In the genomic region with DNA sequence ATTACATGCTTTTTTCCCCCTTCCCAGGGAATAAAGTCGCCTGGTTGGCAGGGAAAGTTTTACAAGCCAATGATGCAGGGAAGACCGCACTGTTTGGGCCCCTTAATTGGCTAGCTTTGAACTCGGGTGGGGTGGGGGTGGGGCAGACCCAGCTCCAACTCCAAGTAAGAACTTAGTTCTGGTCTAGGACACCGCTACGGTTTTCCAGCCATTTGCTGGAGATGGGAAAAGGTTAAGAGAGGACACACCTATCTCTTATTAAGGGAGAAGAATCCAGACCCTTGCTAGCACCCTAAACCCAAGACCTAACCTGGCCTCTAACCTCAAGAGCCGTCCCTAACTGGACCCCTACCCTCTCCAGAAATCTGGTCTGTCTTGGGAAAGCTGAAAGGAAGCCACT, we compare ENCODE assay signal across 8 mouse cellular contexts. TPM values are rescaled to one million over a fixed set of nuclear protein-coding genes. Genes with fewer than 3 reads are reported as not detected.
DNase-seq lines count a peak whose midpoint lies in the region; ATAC-seq and TF ChIP-seq lines count a peak whose summit lies in the region.
"Had no signal": no experiment of that assay in that cellular context is flagged by ENCODE, and none has a peak within 500 bp of the region (broad histone marks: within the 10 kb centered on the region; RNA-seq: fewer than 3 reads in every experiment).

No protein-coding gene starts in this region.

- DNase-seq in lung, embryonic 14.5 days: no peak
- no peak for DNase-seq in lung, postnatal 0 days (ENCODE audit: low spot score)
- no peak for DNase-seq in cerebellum, adult 11 months
- no peak for DNase-seq in embryo, embryonic 9.5 days (ENCODE audit: extremely low spot score)
- DNase-seq: cerebellum, adult 8-10 months had no signal

- no peak overlapping the region for H3K27ac ChIP-seq in lung, embryonic 14.5 days (ENCODE audit: low read depth)
- H3K27ac ChIP-seq in lung, postnatal 0 days (ENCODE audit: low read length): no peak overlapping the region
- peak overlapping the region; percentile 85 for H3K27ac ChIP-seq in forebrain, embryonic 13.5 days
- no peak overlapping the region for H3K27ac ChIP-seq in intestine, postnatal 0 days (ENCODE audit: low read depth, low read length)
- H3K27ac ChIP-seq in stomach, embryonic 16.5 days (ENCODE audit: low read length): no peak overlapping the region

- peaks cover 16% of the 10 kb centered on the region for H3K27me3 ChIP-seq in lung, embryonic 14.5 days (ENCODE audit: insufficient read depth, low read length)
- peaks cover 17% of the 10 kb centered on the region for H3K27me3 ChIP-seq in lung, postnatal 0 days (replicated peaks; ENCODE audit: insufficient read depth, low read length)
- no peaks in the 10 kb centered on the region for H3K27me3 ChIP-seq in forebrain, embryonic 13.5 days
- no peaks in the 10 kb centered on the region for H3K27me3 ChIP-seq in intestine, postnatal 0 days (replicated peaks; ENCODE audit: control insufficient read depth, insufficient read depth, low read length)
- no peaks in the 10 kb centered on the region for H3K27me3 ChIP-seq in stomach, embryonic 16.5 days (ENCODE audit: control insufficient read depth, insufficient read depth, low read length)

- H3K9me3 ChIP-seq in lung, embryonic 14.5 days (ENCODE audit: low read depth, low read length): no peaks in the 10 kb centered on the region
- H3K9me3 ChIP-seq in lung, postnatal 0 days (ENCODE audit: low read length): no peaks in the 10 kb centered on the region
- no peaks in the 10 kb centered on the region for H3K9me3 ChIP-seq in forebrain, embryonic 13.5 days (replicated peaks)
- H3K9me3 ChIP-seq in intestine, postnatal 0 days (ENCODE audit: control insufficient read depth): no peaks in the 10 kb centered on the region
- H3K9me3 ChIP-seq in stomach, embryonic 16.5 days (replicated peaks; ENCODE audit: control insufficient read depth, low read length): no peaks in the 10 kb centered on the region

- no peaks in the 10 kb centered on the region for H3K36me3 ChIP-seq in lung, embryonic 14.5 days (ENCODE audit: insufficient read depth)
- H3K36me3 ChIP-seq in lung, postnatal 0 days (ENCODE audit: insufficient read depth, low read length): no peaks in the 10 kb centered on the region
- peaks cover 11% of the 10 kb centered on the region; the same call in 1 of the 2 replicates for H3K36me3 ChIP-seq in forebrain, embryonic 13.5 days (ENCODE audit: poor library complexity, severe bottlenecking)
- no peaks in the 10 kb centered on the region for H3K36me3 ChIP-seq in intestine, postnatal 0 days (ENCODE audit: control insufficient read depth, insufficient read depth)
- no peaks in the 10 kb centered on the region for H3K36me3 ChIP-seq in stomach, embryonic 16.5 days (ENCODE audit: control insufficient read depth, insufficient read depth, low read length)

- 53% methylated on average over 6 of the region's 6 CpGs for WGBS in lung, embryonic 14.5 days
- 67% methylated on average over 6 of the region's 6 CpGs for WGBS in lung, postnatal 0 days
- WGBS in forebrain, embryonic 13.5 days: 15% methylated on average over 6 of the region's 6 CpGs
- 38% methylated on average over 6 of the region's 6 CpGs for WGBS in intestine, postnatal 0 days
- WGBS in stomach, embryonic 16.5 days: 64% methylated on average over 6 of the region's 6 CpGs

- peaks cover 25% of the 10 kb centered on the region for H3K4me1 ChIP-seq in lung, embryonic 14.5 days (ENCODE audit: insufficient read depth)
- 0 out of 2 replicates have a peak, but pooled peaks cover 7% of the 10 kb centered on the region for H3K4me1 ChIP-seq in lung, postnatal 0 days (ENCODE audit: insufficient read depth, low read depth, low read length)
- peaks cover 93% of the 10 kb centered on the region for H3K4me1 ChIP-seq in forebrain, embryonic 13.5 days
- H3K4me1 ChIP-seq in intestine, postnatal 0 days (replicated peaks; ENCODE audit: control insufficient read depth, insufficient read depth, low read length): 0 out of 2 replicates have a peak, but pooled peaks cover 7% of the 10 kb centered on the region
- peaks cover 32% of the 10 kb centered on the region for H3K4me1 ChIP-seq in stomach, embryonic 16.5 days (ENCODE audit: control insufficient read depth, insufficient read depth, low read length)

- no peak for TF ChIP-seq EP300 in lung, postnatal 0 days (IDR thresholded peaks at IDR 0.05)

- no peak for TF ChIP-seq CTCF in lung, embryonic 14.5 days (IDR thresholded peaks at IDR 0.05; ENCODE audit: low read depth)
- TF ChIP-seq CTCF in lung, postnatal 0 days (IDR thresholded peaks at IDR 0.05): no peak
- TF ChIP-seq CTCF in intestine, postnatal 0 days (IDR thresholded peaks at IDR 0.05; ENCODE audit: low read depth): no peak

- H3K4me2 ChIP-seq in lung, embryonic 14.5 days: peak overlapping the region; percentile 77
- no peak overlapping the region for H3K4me2 ChIP-seq in lung, postnatal 0 days (replicated peaks; ENCODE audit: low read depth, low read length)
- H3K4me2 ChIP-seq in forebrain, embryonic 13.5 days: peak overlapping the region; percentile 66
- peak overlapping the region; percentile 91 for H3K4me2 ChIP-seq in intestine, postnatal 0 days (replicated peaks; ENCODE audit: low read depth)
- peak overlapping the region; percentile 96 for H3K4me2 ChIP-seq in stomach, embryonic 16.5 days (ENCODE audit: low read depth, low read length)

- ATAC-seq in lung, embryonic 14.5 days (ENCODE audit: insufficient read depth): no peak
- no peak for ATAC-seq in lung, postnatal 0 days
- ATAC-seq in forebrain, embryonic 13.5 days: no peak
- no peak for ATAC-seq in intestine, postnatal 0 days
- no peak for ATAC-seq in stomach, embryonic 16.5 days (ENCODE audit: insufficient read depth, low FRiP score)

- no peak overlapping the region for H3K9ac ChIP-seq in lung, embryonic 14.5 days
- H3K9ac ChIP-seq in lung, postnatal 0 days (replicated peaks; ENCODE audit: low read depth): no peak overlapping the region
- H3K9ac ChIP-seq in forebrain, embryonic 13.5 days: peak overlapping the region; percentile 69; the same call in 1 of the 2 replicates
- H3K9ac ChIP-seq in intestine, postnatal 0 days (ENCODE audit: low read depth, low read length): 0 out of 2 replicates have a peak overlapping the region, but pooled peaks have one; percentile 62
- no peak overlapping the region for H3K9ac ChIP-seq in stomach, embryonic 16.5 days (ENCODE audit: low read length)

- H3K4me3 ChIP-seq in lung, embryonic 14.5 days (ENCODE audit: low read depth, low read length): no peak overlapping the region; the same call in 1 of the 2 replicates
- H3K4me3 ChIP-seq in lung, postnatal 0 days (ENCODE audit: low read depth, low read length): no peak overlapping the region
- peak overlapping the region; percentile 33 for H3K4me3 ChIP-seq in forebrain, embryonic 13.5 days
- H3K4me3 ChIP-seq in intestine, postnatal 0 days (ENCODE audit: low read depth, low read length): peak overlapping the region; percentile 51; the same call in 1 of the 2 replicates
- H3K4me3 ChIP-seq in stomach, embryonic 16.5 days (replicated peaks; ENCODE audit: low read length): no peak overlapping the region

RNA-seq across cellular contexts. Expression of a gene that starts 22.2 kb away (rescaled TPM):
- polyA plus RNA-seq in lung, embryonic 14.5 days (2014; fragmentation: Nextera tagmentation; extraction: Ambion mirVana): 4.0 and 4.4 TPM in 2 replicates
- polyA plus RNA-seq in lung, postnatal 0 days (2015; fragmentation: Nextera tagmentation; extraction: Ambion mirVana): 0.44 and 0.46 TPM in 2 replicates
- polyA plus RNA-seq in forebrain, embryonic 13.5 days (2015; fragmentation: Nextera tagmentation; extraction: Ambion mirVana): 53.5 and 61.1 TPM in 2 replicates
- 5.2 TPM in 2 replicates for polyA plus RNA-seq in intestine, postnatal 0 days (2015; fragmentation: Nextera tagmentation; extraction: Ambion mirVana)
- 2.3 and 2.6 TPM in 2 replicates for polyA plus RNA-seq in stomach, embryonic 16.5 days (2015; fragmentation: Nextera tagmentation; extraction: Ambion mirVana)

Comparison
In these comparisons a context has a peak if more than half of its experiments do, and no peak if none do; other contexts are left out.
1. H3K4me3 ChIP-seq: peak in forebrain, embryonic 13.5 days (single experiment) and intestine, postnatal 0 days (single experiment); none in lung, embryonic 14.5 days (single experiment), lung, postnatal 0 days (single experiment) and stomach, embryonic 16.5 days (single experiment).
2. H3K9ac ChIP-seq: peak in forebrain, embryonic 13.5 days (single experiment) and intestine, postnatal 0 days (single experiment); none in lung, embryonic 14.5 days (single experiment), lung, postnatal 0 days (single experiment) and stomach, embryonic 16.5 days (single experiment).